Mouse (Mus musculus) cerebellum, adult 2 months (tissue): Measurements from ENCODE around the gene Trim17.

ENCODE experiments used
- CTCF ChIP-seq: fragments of 200-500 bp; IDR thresholded peaks from 2 replicates; pipeline ENCODE4 v1.5.1; 2011; ENCODE audit warnings: low read depth, mild to moderate bottlenecking, control low read depth, low read length, moderate library complexity, borderline replicate concordance; ENCODE audit not compliant: insufficient read depth
- POLR2A ChIP-seq: fragments of 200-500 bp; IDR thresholded peaks from 2 replicates; pipeline ENCODE4 v1.6.1; 2011; ENCODE audit warnings: low read length, control low read depth, borderline replicate concordance; ENCODE audit not compliant: insufficient read depth

- TF ChIP-seq CTCF (no peak), POLR2A (no peak)
These were observed 35.7 kb upstream of the Trim17 start for GRCm38 (mm10) chr11:58918759-58919158.
